Mouse (Mus musculus) midbrain, embryonic 10.5 days (tissue): ENCODE data around the gene Ubtfl1. TPM values are rescaled to one million over a fixed set of nuclear protein-coding genes. Genes with fewer than 3 reads are reported as not detected.
"Not testable (repeated sequence)": the region's sequence is repeated elsewhere in the genome, so short reads cannot be mapped to it uniquely, and the experiment has no call there.

Experiments used
- DNase-seq: peaks from one replicate; pipeline ENCODE4 v3.0.0-alpha.2; 2017; ENCODE audit warnings: low spot score
- H3K27ac ChIP-seq: fragments of 300-500 bp; sonication (generic); replicated peaks from 2 replicates; pipeline ENCODE4 v1.5.1; 2016; ENCODE audit warnings: mild to moderate bottlenecking
- H3K27me3 ChIP-seq: fragments of 300-500 bp; sonication (generic); 2 replicates; pipeline ENCODE4 v1.6.1; 2016; ENCODE audit warnings: low read depth, mild to moderate bottlenecking; ENCODE audit not compliant: poor library complexity, severe bottlenecking
- H3K36me3 ChIP-seq: fragments of 300-500 bp; sonication (generic); 2 replicates; pipeline ENCODE4 v1.6.1; 2016; ENCODE audit warnings: mild to moderate bottlenecking, moderate library complexity
- H3K4me1 ChIP-seq: fragments of 300-500 bp; sonication (generic); 2 replicates; pipeline ENCODE4 v1.6.1; 2016
- H3K4me3 ChIP-seq: fragments of 300-500 bp; sonication (generic); 2 replicates; pipeline ENCODE4 v1.5.1; 2016; ENCODE audit warnings: mild to moderate bottlenecking, moderate library complexity
- H3K9me3 ChIP-seq: fragments of 300-500 bp; sonication (generic); replicated peaks from 2 replicates; pipeline ENCODE4 v1.6.1; 2016; ENCODE audit warnings: mild to moderate bottlenecking
- WGBS: fragments of 180-500 bp; shearing (Covaris S2); methylation state at CpG from one replicate; pipeline ENCODE4 v1.1.7; 2016; 5-methylcytosine and 5-hydroxymethylcytosine counted together
- microRNA-seq: library from miRNA; unstranded; fragments of <30 nt; microRNA quantifications from one replicate; pipeline ENCODE4, GENCODE M21; 2017
- polyA plus RNA-seq: library from polyadenylated mRNA; unstranded; fragments of >200 nt; fragmentation: Nextera tagmentation; extraction: Ambion mirVana; gene quantifications from 2 replicates; pipeline ENCODE4 v1.2.1, GENCODE M21; 2016

The Ubtfl1 gene
- not detected in 2 replicates for polyA plus RNA-seq

GRCm38 (mm10) chr9:18404118-18404517 is at the start of gene Ubtfl1:
Gene Ubtfl1 (plus strand): TSS chr9:18404418.
- no peak for DNase-seq
- Histone ChIP-seq H3K27me3 (no peaks in the 10 kb centered on the region), H3K9me3 (no peaks in the 10 kb centered on the region), H3K36me3 (no peaks in the 10 kb centered on the region), H3K27ac (no peak within 1 kb of the TSS), H3K4me3 (no peak within 1 kb of the TSS), H3K4me1 (no peaks in the 10 kb centered on the region)
- whole genome bisulfite sequencing = 73% methylated on average over 1 of the region's 1 CpGs

GRCm38 (mm10) chr9:18373026-18373425 is 31.2 kb upstream of the Ubtfl1 start:
- H3K4me3 ChIP-seq, H3K36me3 ChIP-seq, H3K4me1 ChIP-seq, H3K9me3 ChIP-seq, DNase-seq, H3K27me3 ChIP-seq, H3K27ac ChIP-seq: not testable (repeated sequence)
- WGBS = 88% methylated on average over 1 of the region's 1 CpGs

- Histone ChIP-seq H3K36me3 (no peaks in the 10 kb centered on the region), H3K9me3 (no peaks in the 10 kb centered on the region), H3K4me3 (no peak overlapping the region), H3K27ac (no peak overlapping the region), H3K27me3 (no peaks in the 10 kb centered on the region), H3K4me1 (no peaks in the 10 kb centered on the region)
- 26% methylated on average over 6 of the region's 6 CpGs for WGBS
- DNase-seq = peak; percentile 14
These were observed 18.4 kb upstream of the Ubtfl1 start for GRCm38 (mm10) chr9:18385782-18386181.

- Histone ChIP-seq H3K27me3 (no peaks in the 10 kb centered on the region), H3K4me3 (no peak overlapping the region), H3K4me1 (no peaks in the 10 kb centered on the region), H3K9me3 (no peaks in the 10 kb centered on the region), H3K36me3 (no peaks in the 10 kb centered on the region), H3K27ac (no peak overlapping the region)
- no peak for DNase-seq
- WGBS = 85% methylated on average over 1 of the region's 1 CpGs
These were observed 4.6 kb upstream of the Ubtfl1 start for GRCm38 (mm10) chr9:18399629-18400028.

GRCm38 (mm10) chr9:18402895-18403294 is 1.3 kb upstream of the Ubtfl1 start, which contains the start of gene Naalad2:
Gene Naalad2 (minus strand): TSS chr9:18402995.
- H3K4me3 ChIP-seq, DNase-seq, H3K9me3 ChIP-seq, H3K4me1 ChIP-seq, H3K27me3 ChIP-seq, H3K27ac ChIP-seq, H3K36me3 ChIP-seq: not testable (repeated sequence)
- WGBS = 80% methylated on average over 2 of the region's 2 CpGs

- H3K27me3 ChIP-seq, H3K9me3 ChIP-seq, H3K4me1 ChIP-seq, H3K4me3 ChIP-seq, H3K27ac ChIP-seq, DNase-seq, H3K36me3 ChIP-seq: not testable (repeated sequence)
- WGBS = 86% methylated on average over 4 of the region's 4 CpGs
These were observed 8.2 kb downstream of the Ubtfl1 start for GRCm38 (mm10) chr9:18412371-18412770.

GRCm38 (mm10) chr9:18430354-18430753 is 26.1 kb downstream of the Ubtfl1 start, which contains the start of gene Mbd3l2:
Gene Mbd3l2 (plus strand): TSS chr9:18430654.
- no peak for DNase-seq
- no peaks in the 10 kb centered on the region for H3K4me1 ChIP-seq
- H3K36me3 ChIP-seq = no peaks in the 10 kb centered on the region
- no peak within 1 kb of the TSS for H3K4me3 ChIP-seq
- H3K9me3 ChIP-seq = no peaks in the 10 kb centered on the region; the same call in 1 of the 2 replicates
- H3K27me3 ChIP-seq = no peaks in the 10 kb centered on the region
- H3K27ac ChIP-seq = no peak within 1 kb of the TSS

- Histone ChIP-seq H3K27ac (no peak overlapping the region), H3K9me3 (no peaks in the 10 kb centered on the region), H3K4me3 (no peak overlapping the region), H3K27me3 (no peaks in the 10 kb centered on the region), H3K36me3 (no peaks in the 10 kb centered on the region), H3K4me1 (no peaks in the 10 kb centered on the region)
- 90% methylated on average over 10 of the region's 10 CpGs for WGBS
- no peak for DNase-seq
These were observed 27.5 kb downstream of the Ubtfl1 start for GRCm38 (mm10) chr9:18431687-18432086.

- DNase-seq = no peak
- Histone ChIP-seq H3K4me3 (no peak overlapping the region), H3K4me1 (no peaks in the 10 kb centered on the region), H3K9me3 (peaks cover 11% of the 10 kb centered on the region), H3K27ac (no peak overlapping the region), H3K27me3 (no peaks in the 10 kb centered on the region), H3K36me3 (peaks cover 58% of the 10 kb centered on the region)
- WGBS = 95% methylated on average over 4 of the region's 4 CpGs
These were observed 52.3 kb downstream of the Ubtfl1 start for GRCm38 (mm10) chr9:18456520-18456919.

Small RNA genes within 50 kb of the gene (microRNA-seq; reads per million reads assigned to microRNA genes)
- not detected for gene Gm22854

Other genes starting within 250 kb of the Ubtfl1 start
- gene Chordc1, start 112.3 kb upstream of the Ubtfl1 start, polyA plus RNA-seq = 133 and 149 TPM in 2 replicates
- gene Naalad2, start 1.4 kb upstream of the Ubtfl1 start, polyA plus RNA-seq = 1.3 and 1.6 TPM in 2 replicates
- gene Mbd3l2, start 26.2 kb downstream of the Ubtfl1 start, polyA plus RNA-seq = not detected in 2 replicates
- 10.2 and 13.2 TPM in 2 replicates for gene Zfp558, start 73.8 kb downstream of the Ubtfl1 start, polyA plus RNA-seq
- not detected in 2 replicates for gene Mbd3l1, start 73.9 kb downstream of the Ubtfl1 start, polyA plus RNA-seq